Mouse (Mus musculus): ENCODE data around the gene Cabp4. TPM values are rescaled to one million over a fixed set of nuclear protein-coding genes. Genes with fewer than 3 reads are reported as not detected.
A peak's percentile ranks its signal among the peaks of the same experiment; 100 is the strongest.

Cabp4 gene
- polyA plus RNA-seq, 1 experiment from 2014 or later, result not detected

DNA sequence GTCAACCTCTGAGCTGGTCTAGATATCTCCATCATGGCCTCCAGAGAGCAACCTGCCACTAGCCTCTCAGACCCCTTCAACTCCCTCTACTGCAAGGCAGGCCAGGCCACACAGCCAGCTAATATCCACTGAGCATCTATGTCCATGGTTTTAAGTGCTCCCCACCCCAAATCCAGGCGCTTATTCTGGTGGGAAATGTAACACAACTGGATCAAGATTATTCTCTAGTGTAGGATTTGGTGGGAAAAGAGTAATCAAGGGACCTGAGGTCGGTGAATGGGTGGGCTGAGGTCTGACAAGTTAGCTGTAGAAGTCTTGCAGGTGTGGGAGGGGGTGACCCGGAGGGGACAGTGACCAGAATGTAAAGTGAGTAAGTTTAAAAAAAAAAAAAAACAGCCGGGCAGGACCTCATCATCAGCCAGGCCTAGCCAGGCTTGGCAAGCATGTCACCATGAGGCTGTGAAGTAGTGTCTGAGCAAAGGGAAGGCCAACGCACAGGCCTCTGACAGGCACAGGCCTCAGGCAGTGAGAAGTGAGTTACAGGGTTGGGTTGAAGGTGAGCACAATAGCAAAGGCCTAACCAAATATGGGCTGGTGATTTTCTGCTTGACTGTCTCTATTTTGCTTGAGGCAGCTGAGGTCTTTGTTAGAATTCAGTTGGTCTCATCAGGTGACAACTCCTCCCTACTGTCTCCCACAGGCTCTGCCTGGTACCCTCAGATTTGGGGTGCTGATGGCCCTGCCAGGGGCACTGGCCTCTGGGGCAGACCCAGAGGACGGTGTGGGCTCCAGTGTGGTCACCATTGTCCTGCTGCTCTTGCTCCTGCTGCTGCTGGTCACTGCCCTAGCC is 11.6 kb upstream of the Cabp4 start:
- Histone ChIP-seq H3K79me2 (ENCODE audit: inconsistent target) (peaks cover 7% of the 10 kb centered on the region; the same call in 1 of the 2 replicates), H3K36me3 (ENCODE audit: inconsistent target) (peaks cover 64% of the 10 kb centered on the region), H3K27ac (no peak overlapping the region), H3K4me3 (ENCODE audit: inconsistent target) (no peak overlapping the region)
- WGBS (ENCODE audit: missing documents), result 51% methylated on average over 6 of the region's 6 CpGs

- H3K79me2 ChIP-seq (ENCODE audit: inconsistent target), result peaks cover 15% of the 10 kb centered on the region
- no peak overlapping the region for H3K4me3 ChIP-seq (ENCODE audit: inconsistent target)
- peaks cover 69% of the 10 kb centered on the region for H3K36me3 ChIP-seq (ENCODE audit: inconsistent target)
- H3K27ac ChIP-seq, result no peak overlapping the region
- WGBS (ENCODE audit: missing documents), result 22% methylated on average over 13 of the region's 13 CpGs
Observed at GRCm38 (mm10) chr19:4154437-4155222, 10.8 kb upstream of the Cabp4 start.

DNA sequence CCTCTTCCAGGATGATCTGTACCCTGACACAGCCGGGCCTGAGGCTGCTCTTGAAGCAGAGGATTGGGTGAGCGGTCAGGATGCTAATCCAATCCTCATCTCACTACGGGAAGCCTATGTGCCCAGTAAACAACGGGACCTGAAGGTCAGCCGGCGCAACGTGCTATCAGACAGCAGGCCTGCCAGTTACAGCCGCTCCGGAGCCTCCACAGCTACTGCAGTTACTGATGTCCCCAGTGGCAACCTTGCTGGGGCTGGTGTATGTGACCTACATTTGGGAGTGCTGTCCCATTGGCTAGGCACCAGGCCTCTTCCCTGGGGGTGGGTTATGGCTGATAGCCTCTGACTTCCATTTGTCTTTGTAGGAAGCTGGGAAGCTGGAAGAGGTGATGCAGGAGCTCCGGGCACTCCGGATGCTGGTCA is 9.4 kb upstream of the Cabp4 start, which contains the start of gene Ptprcap:
Ptprcap (plus strand) TSS at position 373 of the 423 bp plus-strand sequence.
- Histone ChIP-seq H3K27ac (no peak within 1 kb of the TSS), H3K79me2 (ENCODE audit: inconsistent target) (peaks cover 26% of the 10 kb centered on the region), H3K4me3 (ENCODE audit: inconsistent target) (no peak within 1 kb of the TSS), H3K36me3 (ENCODE audit: inconsistent target) (peaks cover 55% of the 10 kb centered on the region)
- 88% methylated on average over 11 of the region's 11 CpGs for WGBS (ENCODE audit: missing documents)

- Histone ChIP-seq H3K4me3 (ENCODE audit: inconsistent target) (no peak overlapping the region), H3K36me3 (ENCODE audit: inconsistent target) (peaks cover 53% of the 10 kb centered on the region), H3K27ac (no peak overlapping the region), H3K79me2 (ENCODE audit: inconsistent target) (peaks cover 26% of the 10 kb centered on the region)
- 93% methylated on average over 8 of the region's 8 CpGs for WGBS (ENCODE audit: missing documents)
Observed at GRCm38 (mm10) chr19:4152445-4153231, 8.8 kb upstream of the Cabp4 start.

- peaks cover 47% of the 10 kb centered on the region for H3K36me3 ChIP-seq (ENCODE audit: inconsistent target)
- no peak overlapping the region for H3K27ac ChIP-seq
- H3K79me2 ChIP-seq (ENCODE audit: inconsistent target), result peaks cover 26% of the 10 kb centered on the region
- H3K4me3 ChIP-seq (ENCODE audit: inconsistent target), result no peak overlapping the region
- 91% methylated on average over 5 of the region's 5 CpGs for WGBS (ENCODE audit: missing documents)
Observed at GRCm38 (mm10) chr19:4151898-4152297, 8.1 kb upstream of the Cabp4 start.

- WGBS (ENCODE audit: missing documents), result 84% methylated on average over 4 of the region's 5 CpGs
- H3K79me2 ChIP-seq (ENCODE audit: inconsistent target), result peaks cover 26% of the 10 kb centered on the region
- H3K27ac ChIP-seq, result no peak overlapping the region
- H3K4me3 ChIP-seq (ENCODE audit: inconsistent target), result no peak overlapping the region
- H3K36me3 ChIP-seq (ENCODE audit: inconsistent target), result peaks cover 43% of the 10 kb centered on the region
Observed at GRCm38 (mm10) chr19:4151488-4151860, 7.6 kb upstream of the Cabp4 start.

- 89% methylated on average over 22 of the region's 22 CpGs for WGBS (ENCODE audit: missing documents)
- H3K4me3 ChIP-seq (ENCODE audit: inconsistent target), result no peak overlapping the region
- peaks cover 26% of the 10 kb centered on the region for H3K79me2 ChIP-seq (ENCODE audit: inconsistent target)
- peaks cover 41% of the 10 kb centered on the region for H3K36me3 ChIP-seq (ENCODE audit: inconsistent target)
- H3K27ac ChIP-seq, result no peak overlapping the region
Observed at GRCm38 (mm10) chr19:4150567-4151487, 7.0 kb upstream of the Cabp4 start.

DNA sequence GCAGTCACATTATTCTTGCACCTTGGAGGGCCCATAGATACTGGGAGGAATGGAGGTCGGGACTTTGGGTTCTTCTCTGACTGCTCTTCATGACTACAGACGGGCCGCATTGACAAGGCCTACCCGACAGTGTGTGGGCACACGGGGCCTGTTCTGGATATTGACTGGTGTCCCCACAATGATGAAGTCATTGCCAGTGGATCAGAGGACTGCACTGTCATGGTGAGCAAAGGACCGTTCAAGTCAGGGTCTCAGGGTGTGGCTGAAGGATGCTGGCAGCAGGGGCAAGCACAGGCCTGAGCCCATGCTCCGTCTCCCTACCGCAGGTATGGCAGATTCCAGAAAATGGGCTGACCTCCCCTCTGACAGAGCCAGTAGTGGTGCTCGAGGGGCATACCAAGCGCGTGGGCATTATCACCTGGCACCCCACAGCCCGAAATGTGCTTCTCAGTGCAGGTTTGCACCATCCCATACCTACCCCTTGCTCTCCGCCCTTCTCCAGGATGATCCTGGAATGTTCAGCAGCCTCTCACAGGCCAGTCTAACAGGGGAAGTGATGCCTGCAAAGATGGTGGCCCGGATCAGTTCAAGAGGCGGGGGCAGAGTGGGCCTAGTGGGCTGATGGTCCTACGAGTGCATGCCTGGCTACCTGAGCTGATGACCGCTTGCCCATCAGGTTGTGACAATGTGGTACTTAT is 6.1 kb upstream of the Cabp4 start:
- 97% methylated on average over 16 of the region's 17 CpGs for WGBS (ENCODE audit: missing documents)
- peak overlapping the region; percentile 83; the same call in 1 of the 2 replicates for H3K27ac ChIP-seq
- peak overlapping the region; percentile 99 for H3K4me3 ChIP-seq (ENCODE audit: inconsistent target)
- H3K36me3 ChIP-seq (ENCODE audit: inconsistent target), result peaks cover 41% of the 10 kb centered on the region
- H3K79me2 ChIP-seq (ENCODE audit: inconsistent target), result peaks cover 26% of the 10 kb centered on the region

DNA sequence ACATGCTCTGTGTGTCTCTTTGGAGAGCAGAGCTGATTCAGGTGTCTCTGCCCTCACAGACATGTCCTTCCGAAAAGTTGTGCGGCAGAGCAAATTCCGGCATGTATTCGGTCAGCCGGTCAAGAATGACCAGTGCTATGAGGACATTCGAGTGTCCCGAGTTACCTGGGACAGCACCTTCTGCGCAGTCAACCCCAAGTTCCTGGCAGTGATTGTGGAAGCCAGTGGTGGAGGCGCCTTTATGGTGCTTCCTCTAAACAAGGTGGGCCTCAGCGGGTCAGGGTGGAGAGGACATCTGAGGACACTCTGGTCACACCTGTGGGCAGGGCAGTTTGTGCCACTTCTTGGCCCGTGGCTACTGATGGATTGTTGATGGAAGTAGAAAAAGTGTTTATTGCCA is 5.5 kb upstream of the Cabp4 start:
- Histone ChIP-seq H3K27ac (peak overlapping the region; percentile 83), H3K4me3 (ENCODE audit: inconsistent target) (peak overlapping the region; percentile 99), H3K79me2 (ENCODE audit: inconsistent target) (peaks cover 26% of the 10 kb centered on the region), H3K36me3 (ENCODE audit: inconsistent target) (peaks cover 41% of the 10 kb centered on the region)
- 57% methylated on average over 7 of the region's 11 CpGs for WGBS (ENCODE audit: missing documents)

DNA sequence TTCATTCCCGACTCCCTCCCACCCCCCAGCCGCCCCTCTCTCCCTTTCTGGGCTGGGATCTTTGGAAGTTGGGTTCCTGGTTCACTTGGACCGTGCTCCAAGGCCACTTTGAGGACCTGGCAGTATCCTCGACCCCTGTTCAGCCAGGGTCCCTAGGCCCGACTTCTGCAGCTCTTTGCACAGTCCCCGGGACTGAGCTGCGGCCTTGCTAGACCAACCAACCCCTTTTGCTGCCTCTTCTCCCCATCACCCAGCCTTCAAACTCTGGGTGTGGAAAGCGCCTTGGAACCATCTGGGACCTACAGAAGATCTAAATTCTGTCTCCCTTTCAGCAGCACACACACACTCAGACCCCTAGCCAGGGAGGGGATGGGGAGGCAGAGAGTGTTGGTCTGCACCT is 5.0 kb upstream of the Cabp4 start:
- WGBS (ENCODE audit: missing documents), result 1% methylated on average over 8 of the region's 8 CpGs
- Histone ChIP-seq H3K4me3 (ENCODE audit: inconsistent target) (peak overlapping the region; percentile 99), H3K79me2 (ENCODE audit: inconsistent target) (peaks cover 26% of the 10 kb centered on the region), H3K36me3 (ENCODE audit: inconsistent target) (peaks cover 40% of the 10 kb centered on the region), H3K27ac (peak overlapping the region; percentile 83)

DNA sequence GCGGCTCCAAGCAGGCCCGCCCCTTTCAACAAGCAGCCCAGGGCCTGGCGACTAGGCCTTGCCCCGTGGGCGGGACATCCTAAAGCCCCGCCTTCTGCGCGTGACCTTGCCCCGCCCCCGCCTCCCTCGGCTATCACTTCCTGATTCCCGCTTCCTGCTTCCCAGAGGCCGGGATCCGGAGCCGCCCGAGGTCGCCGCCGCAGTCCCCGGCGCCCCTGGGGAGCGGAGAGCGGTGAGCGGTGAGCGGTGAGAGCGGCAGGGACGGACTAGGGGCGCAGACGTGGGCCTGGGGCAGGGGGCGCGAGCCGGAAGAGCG is 4.6 kb upstream of the Cabp4 start, which contains the start of gene Coro1b:
Coro1b (plus strand) TSS at position 129 of the 316 bp plus-strand sequence.
- Histone ChIP-seq H3K79me2 (ENCODE audit: inconsistent target) (peaks cover 26% of the 10 kb centered on the region), H3K36me3 (ENCODE audit: inconsistent target) (peaks cover 36% of the 10 kb centered on the region), H3K27ac (peak within 1 kb of the TSS; percentile 83), H3K4me3 (ENCODE audit: inconsistent target) (peak within 1 kb of the TSS; percentile 99)
- under 1% methylated on average over 33 of the region's 33 CpGs for WGBS (ENCODE audit: missing documents)

DNA sequence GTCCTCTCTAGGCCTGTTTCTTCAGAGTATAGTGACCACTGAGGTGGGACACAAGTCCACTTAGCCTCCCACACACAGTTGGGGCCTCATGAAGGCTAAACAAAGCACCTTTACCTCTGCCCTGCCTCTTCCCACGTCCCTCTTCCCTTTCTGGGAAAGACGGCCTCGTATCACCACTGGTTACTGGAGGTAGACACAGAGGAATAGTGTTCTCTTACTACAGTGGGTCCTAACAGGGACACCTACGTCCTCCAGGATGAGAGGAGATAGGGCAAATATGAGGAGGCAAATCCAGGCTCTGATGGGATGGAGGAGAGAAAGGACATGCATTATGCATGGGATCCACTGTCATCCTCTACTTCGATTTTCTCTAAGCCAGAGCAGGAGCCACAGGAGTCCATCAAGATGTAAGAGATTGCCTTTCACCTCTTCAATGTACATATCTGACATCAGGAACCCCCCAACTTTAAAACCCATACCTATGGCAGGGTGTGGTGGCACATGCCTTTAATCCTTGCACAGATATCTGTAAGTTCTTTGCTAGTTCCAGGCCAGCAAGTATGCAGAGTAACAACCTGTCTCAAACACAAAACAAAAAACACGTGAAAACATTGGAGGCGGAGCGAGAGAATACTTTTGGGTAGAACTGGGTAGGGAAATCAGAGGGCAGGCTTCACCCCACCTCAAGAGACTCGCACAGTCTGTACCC is 4.1 kb upstream of the Cabp4 start:
- H3K79me2 ChIP-seq (ENCODE audit: inconsistent target), result peaks cover 26% of the 10 kb centered on the region
- no peak overlapping the region; the same call in 1 of the 2 replicates for H3K4me3 ChIP-seq (ENCODE audit: inconsistent target)
- H3K36me3 ChIP-seq (ENCODE audit: inconsistent target), result peaks cover 31% of the 10 kb centered on the region
- 43% methylated on average over 9 of the region's 9 CpGs for WGBS (ENCODE audit: missing documents)
- H3K27ac ChIP-seq, result peak overlapping the region; percentile 52

Measured in macrophage (primary cell).